Mouse (Mus musculus) T-cell, adult 2 months (primary cell): ENCODE measurements around the gene Hnrnpul1.
A peak's percentile ranks its signal among the peaks of the same experiment; 100 is the strongest.
"Not testable (repeated sequence)": the region's sequence is repeated elsewhere in the genome, so short reads cannot be mapped to it uniquely, and the experiment has no call there.

ENCODE experiments used
- DNase-seq: peaks from one replicate; pipeline ENCODE4 v3.0.0; 2022; ENCODE audit warnings: low spot score

The Hnrnpul1 gene

DNA sequence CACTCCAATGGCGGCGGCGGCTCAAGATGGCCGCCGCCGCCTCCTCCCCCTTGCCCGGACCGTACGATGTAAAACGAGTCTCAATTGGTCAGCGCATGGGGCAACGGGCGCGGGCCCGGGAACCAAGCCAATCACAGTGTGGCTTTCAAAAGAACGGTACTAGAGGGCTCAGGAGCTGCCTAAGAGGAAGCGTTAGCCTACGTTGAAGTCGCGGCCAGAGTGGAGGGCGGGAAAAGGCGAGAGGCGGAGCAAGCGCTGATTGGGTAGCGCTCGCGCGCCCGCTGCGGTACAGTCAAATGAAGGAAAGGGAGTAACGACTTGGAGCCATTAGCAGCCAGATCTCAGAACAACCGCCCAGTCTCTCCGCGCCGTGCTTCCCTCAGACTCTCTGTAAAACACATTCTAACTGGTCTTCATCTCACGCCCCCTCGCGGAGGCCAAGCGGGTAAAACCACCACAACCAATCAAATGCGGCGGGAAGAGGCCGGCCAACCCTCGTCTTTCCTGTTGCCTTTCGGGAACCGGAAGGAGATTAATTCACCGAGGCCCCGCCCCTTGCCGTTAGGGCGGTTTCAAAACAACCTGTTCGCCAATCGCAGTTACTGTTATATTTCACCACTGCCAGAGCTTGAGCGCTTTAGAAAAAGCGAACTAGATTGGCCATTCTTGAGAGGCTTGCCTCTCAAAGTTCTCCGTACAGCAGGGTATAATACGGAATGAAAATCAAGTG is at the start of gene Hnrnpul1:
Hnrnpul1 (minus strand) TSS at position 20 of the 730 bp plus-strand sequence.
- DNase-seq, result peak; percentile 99

DNA sequence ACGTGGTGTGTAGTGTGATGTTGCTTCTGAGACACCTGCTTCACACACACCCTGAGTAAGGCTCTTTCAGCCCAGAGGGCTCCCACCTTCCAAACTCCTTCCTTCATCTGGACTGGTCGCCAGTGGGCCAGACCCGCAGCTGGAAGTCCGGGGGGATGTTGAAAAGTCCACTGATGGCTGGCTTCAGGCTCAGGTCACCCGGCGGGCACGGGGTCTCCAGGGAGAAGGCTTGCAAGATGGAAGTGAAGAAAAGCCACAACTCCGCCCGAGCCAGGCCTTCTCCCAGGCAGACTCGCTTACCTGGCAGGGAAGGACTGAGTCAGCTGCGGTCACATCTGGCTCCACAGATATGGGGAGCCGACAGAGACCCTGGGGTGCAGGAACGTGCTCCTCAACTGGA is 48.9 kb upstream of the Hnrnpul1 start:
- no peak for DNase-seq

DNA sequence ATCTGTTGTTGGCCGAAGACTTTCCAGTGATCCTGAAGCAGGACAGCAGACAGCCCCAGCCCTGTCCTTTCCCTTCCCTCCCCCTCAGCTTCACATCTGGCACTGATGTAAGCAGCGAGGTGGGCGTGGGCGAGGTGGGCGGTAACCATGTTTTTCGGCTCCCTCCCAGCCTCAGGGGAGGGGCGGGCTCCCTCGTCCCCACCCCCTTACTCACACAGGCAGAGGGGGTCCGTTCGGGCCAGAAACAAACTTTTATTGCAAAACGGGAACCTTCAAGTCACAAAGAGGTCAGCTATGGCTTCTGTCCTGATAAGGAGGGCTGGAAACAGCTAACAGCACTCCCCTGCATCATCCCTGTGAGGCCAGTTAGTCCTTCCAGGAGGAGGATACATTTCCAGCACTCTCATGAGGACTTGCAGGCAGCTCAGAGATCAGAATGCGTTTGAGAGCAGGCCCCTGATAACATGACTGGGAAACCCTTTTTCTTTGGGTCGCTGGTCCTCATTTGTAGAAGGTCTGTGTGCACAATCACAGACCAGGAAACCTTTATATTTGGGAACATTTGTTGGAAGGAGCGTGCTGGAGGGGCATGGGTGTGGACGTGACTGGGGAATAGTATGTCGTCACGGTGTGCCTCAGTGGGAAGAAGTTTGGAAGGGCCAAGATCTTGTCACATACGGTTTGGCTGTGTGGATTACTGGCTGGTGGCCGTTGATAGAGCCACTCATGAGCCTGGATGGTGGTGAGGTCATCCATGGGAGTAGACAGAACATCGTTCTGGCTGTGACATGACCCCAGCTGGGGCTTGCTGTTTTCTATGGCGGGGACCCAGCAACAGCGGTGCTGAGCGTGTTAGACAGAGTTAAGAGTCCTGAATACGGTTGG is 47.9 kb upstream of the Hnrnpul1 start:
- DNase-seq, result no peak

DNA sequence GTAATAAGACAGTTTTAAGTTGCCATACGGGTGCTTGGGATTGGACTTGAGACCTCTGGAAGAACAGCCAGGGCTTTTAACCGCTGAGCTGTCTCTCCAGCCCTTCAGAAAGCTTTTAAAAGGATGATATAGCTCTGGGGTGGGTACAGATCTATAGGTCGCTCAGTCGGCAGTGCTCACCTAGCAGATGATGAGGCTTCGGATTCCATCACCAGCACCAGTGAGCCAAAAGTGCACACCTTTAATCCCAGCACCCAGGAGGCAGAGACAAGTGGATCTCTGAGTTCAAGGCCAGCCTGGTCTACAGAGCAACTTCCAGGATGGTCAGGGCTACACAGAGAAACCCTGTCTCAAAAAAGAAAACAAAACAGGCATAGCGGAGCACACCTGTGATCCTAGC is 46.5 kb upstream of the Hnrnpul1 start:
- no peak for DNase-seq

DNA sequence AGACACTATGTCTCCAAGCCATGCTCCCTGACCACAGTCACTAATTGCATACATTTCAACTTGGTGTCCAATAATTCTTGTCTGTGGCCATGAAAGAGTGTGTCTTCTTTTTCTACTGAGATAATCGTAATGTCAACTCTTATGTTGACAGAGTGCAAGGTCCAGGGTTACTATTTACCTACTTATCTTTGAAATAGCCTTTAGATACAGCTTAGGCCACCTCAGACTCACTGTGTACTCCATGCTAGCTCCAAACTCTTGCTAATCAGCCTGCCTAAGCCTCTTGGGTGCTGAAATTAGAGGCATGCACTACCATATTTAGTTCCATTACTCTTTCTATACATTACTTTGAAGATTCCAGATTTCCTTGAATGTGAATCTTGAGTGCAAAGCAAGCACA is 44.8 kb upstream of the Hnrnpul1 start:
- DNase-seq, result no peak

DNA sequence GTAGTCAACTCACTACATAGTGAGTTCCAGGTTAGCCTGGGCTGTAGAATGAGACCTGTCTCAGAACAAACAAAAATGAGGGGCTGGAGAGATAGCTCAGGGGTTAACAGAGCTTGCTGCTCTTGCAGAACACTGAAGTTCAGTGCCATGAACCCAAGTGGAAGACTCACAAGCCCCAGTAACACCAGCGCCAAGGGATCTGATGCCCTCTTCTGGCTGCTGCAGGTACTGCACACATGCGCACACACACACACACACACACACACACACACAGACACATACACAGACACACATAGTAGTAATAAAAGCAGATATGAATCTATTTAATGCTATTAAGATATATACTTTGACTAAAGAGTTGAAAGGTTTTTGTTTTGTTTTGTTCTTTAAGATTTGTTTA is 44.0 kb upstream of the Hnrnpul1 start:
- DNase-seq, result no peak

DNA sequence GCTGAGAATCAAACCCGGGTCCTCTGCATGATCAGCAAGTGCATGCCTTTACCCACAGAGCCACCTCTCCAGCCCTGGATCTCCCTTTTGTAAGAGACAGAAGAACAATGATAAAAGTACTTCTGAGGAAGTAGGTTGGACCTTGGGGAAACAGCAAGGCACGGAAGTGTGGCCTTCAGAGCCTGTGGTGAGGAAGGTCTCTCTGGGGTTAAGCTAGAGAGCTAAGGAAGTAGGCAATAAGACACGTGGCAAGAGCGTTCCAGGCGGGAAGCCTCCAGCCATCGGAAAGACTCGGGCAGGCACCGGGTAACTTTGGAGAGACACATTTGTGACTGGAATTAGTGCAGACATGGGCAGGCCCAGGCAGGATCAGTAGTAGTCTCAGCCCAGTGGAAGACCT is 40.2 kb upstream of the Hnrnpul1 start:
- DNase-seq, result no peak

DNA sequence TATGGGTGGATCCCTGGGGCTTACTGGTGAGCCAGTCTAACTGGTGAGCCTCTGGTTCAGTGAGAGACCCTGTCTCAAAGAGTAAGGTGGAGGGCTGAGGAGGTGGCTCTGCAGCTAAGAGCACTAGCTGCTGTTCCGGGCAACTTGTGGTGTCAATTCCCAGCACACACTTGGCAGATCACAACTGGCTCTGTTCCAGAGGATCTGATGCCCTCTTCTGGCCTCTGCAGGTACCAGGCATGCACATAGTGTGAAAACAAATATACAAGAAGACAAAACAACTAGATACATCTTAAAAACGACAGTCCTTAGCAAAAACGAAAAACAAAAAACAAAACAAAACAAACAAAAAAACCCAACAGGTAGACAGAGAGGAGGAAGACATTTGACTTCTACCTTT is 39.1 kb upstream of the Hnrnpul1 start:
- DNase-seq, result peak; percentile 62

DNA sequence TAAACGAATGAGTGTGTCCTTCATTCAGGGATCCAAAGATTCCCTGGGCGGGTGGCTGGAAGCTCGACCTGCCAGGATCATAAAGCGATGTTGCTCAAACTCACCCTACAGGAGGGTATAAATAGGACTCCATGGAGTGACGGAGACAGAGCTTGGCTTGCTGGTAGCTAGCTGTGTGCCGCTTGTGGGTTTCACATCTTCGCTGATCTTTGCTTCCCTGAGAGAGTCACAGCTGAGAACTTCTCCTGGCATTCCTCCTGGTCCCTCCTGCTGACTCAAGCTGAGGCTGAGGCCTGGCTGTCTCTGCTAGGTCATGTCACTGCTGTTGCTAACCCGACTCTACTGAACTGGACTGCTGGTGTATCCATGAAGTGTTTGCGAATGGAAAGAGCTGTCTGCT is 38.4 kb upstream of the Hnrnpul1 start:
- DNase-seq, result not testable (repeated sequence)

DNA sequence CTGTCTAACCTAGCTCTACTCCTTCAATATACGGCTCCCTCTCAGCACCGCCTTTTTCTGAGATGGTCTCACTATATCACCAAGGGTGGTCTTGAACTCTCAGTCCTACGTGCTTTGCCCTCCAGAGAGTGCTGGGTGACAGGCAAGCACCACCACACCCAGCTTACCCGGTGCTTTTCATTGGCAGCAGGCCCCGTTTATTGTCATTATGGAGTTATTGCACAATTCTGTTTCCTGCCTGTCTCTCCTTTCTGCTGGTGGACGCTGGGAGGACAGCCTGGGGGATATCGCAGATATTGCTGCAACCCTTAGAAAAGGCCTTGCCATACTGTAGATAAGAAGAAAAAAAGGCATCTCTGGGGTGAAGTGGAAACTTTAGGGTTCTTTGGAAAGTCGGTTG is 36.1 kb upstream of the Hnrnpul1 start:
- DNase-seq, result no peak

DNA sequence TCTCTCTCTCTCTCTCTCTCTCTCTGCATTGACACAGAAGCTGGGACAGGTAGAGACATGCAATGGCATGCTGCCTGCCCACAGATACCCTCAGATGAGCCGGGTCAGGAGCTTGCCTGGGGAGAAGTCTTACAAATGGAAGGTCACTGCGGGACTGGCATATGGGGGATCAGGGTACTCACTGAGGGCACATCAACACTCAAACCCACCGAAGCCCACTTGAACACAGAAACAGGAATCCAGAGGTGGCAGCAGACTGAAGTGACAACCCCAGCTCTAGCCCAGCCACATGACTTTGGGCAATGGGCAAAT is 34.5 kb upstream of the Hnrnpul1 start:
- DNase-seq, result no peak

DNA sequence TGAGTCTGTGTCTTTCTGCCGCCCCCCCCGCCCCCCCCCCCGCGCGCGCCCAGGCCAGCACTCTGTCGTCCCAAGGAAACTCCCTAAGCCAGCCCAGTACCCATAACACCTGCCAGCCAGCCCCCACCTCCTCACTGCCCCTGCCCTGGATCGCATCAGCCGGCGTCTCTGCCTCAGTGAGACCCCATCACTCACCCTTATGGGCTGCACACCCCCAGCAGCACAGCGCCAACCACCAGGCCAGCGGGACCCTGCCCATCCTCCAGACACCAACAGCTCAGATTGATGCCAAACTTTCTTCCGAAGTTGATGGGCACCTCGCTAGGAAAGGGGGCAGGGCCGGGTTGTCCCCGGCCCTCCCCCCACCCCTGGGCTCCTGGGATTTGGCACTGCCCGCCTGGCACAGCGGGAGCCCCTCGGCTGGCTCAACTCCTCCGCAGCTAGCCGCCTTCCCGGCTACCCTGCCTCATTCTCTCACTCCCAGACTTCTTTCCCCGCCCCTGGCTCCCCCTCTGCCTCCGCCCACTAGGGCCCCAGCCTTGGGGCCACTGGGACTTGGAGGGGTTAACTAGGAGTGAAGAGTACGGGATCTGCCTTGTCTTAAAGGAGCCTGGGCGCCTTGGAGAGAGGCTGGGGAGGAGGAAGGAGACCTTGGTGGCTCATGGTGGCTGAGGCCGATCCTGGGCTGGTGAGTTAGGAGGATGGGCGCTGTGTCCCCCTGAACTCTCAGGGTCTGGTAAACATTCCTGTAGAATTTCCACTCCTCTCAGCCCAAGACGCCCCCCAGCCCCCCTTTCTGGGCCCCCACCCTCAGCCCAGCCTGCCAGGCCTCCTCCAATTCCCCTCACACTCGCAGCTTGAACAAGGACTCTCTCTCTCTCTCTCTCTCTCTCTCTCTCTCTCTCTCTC is 33.9 kb upstream of the Hnrnpul1 start, which contains the start of gene Axl:
Axl (minus strand) TSS at position 486 of the 909 bp plus-strand sequence.
- no peak for DNase-seq

DNA sequence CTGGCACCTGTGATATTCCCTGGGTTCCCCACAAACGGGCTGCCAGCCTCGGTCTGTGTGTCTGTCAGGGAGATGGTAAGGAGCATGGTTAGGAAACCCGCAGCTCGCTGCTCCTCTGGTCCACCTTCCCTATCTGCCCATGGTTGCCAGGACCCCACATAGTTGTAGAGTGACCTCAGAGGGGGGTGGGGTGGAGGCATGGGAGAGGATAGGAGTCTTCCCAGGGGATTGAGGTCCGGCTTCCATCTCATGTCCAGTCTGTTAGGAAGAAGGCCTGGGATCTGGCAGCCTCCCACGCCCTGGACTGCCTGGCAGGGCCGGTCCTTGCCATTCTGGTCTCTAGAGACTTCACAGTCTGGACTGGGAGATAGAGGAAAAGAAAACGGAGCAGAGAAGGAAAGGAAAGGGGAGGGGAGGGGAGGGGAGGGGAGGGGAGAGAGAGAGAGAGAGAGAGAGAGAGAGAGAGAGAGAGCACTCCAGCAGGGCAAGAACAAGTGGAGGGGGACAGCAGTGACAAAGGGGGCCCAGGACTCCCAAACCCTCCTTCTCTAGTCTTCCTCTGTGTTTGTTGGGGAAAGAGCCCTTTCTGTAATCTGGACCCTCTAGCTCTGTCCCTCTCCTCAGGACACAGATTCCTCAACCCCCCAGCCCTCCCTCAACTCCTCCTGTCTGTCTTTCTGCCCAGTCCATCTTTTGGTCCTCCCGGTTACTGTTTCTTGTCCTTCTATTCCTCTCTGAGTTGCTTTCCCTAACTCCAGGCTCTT is 33.1 kb upstream of the Hnrnpul1 start:
- no peak for DNase-seq

DNA sequence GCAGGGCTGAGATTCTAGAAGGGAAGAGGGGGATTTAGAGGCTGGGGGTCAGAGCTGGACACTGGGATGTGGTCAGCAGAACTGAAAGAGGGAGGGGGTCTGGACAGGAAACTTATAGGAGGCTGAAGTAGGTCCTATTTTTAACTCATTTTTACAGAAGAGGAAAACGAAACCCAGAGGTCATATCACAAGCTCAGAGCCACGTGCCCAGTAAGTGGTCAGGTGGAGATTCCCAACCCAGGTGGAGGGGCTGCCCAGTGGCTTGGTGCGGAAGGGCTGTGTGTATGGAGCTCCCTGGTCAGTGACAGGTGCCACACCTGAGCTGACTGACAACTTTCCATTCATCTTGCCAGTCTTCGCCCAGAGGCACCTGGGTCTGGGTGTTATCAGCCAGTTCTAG is 32.4 kb upstream of the Hnrnpul1 start:
- no peak for DNase-seq

DNA sequence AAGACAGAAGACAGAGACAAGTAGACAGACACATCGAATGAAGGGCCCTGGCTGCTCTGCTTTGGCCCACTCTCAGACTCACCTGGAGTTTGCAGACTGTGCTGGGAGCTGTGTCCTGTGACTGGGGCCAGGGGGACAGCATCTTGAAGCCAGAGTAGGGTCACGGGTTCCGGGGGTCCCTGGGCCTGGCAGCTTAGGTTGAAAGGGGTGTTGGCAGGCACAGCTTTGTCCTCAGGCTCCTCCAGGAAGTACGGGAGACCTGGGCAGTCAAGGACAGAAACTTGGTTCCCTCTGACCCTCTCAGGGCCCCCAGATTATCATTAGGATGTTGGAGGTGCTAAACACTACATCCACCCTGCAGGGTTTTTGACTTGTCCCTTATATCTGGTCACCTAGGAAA is 31.2 kb upstream of the Hnrnpul1 start:
- DNase-seq, result no peak

DNA sequence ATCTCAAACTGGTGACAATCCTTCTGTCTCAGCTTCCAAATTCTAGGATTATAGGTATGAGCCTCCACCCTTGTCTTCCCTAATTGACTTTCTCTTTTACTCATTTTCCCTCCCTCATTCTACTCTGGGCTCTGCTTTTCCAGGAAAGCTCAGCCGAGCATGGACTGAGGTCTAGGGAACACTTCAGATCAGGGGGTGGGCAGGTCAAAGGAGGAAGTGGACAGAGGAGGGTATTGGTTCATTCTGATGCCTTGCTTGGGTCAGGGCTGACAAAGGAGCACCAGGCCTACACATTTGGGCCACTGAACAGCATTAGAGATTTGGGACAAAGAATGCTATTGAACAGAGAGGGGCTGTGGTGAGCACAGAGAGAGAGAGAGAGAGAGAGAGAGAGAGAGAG is 30.3 kb upstream of the Hnrnpul1 start:
- DNase-seq, result no peak

DNA sequence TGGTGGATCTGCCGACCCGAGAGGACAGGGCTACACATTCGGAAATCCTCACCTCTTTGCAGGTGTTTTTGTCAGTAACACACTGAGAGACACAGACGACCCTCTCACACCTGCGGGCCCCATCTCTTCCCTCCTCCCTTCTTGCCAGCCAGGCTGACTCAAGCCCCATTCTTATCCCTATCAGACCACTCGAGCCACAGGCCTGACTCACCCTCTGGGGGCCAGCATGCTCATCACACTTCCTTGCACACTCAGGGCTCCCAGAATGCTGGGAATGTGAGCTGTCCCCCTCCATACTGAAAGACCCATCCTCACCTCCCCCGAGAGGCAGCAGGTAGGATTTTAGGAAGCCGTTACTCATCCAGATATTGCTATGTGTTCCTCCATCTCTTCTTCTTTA is 29.2 kb upstream of the Hnrnpul1 start:
- no peak for DNase-seq

DNA sequence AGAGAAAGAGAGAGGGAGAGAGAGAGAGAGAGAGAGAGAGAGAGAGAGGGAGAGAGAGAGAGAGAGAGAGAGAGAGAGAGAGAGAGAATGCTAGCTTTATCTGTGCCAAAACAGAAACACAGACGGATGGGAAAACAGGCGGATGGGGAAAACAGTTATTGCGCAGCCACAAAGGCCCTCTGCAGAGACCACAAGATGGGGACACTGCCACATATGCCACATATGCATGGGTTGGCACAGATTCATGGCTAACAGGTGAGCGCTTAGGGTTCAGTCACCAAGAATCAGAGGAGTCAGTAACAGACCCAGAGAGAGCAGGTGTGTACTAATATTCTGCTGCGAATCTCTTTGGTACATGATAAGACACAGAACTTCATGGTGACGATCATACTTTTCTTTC is 28.2 kb upstream of the Hnrnpul1 start:
- no peak for DNase-seq

DNA sequence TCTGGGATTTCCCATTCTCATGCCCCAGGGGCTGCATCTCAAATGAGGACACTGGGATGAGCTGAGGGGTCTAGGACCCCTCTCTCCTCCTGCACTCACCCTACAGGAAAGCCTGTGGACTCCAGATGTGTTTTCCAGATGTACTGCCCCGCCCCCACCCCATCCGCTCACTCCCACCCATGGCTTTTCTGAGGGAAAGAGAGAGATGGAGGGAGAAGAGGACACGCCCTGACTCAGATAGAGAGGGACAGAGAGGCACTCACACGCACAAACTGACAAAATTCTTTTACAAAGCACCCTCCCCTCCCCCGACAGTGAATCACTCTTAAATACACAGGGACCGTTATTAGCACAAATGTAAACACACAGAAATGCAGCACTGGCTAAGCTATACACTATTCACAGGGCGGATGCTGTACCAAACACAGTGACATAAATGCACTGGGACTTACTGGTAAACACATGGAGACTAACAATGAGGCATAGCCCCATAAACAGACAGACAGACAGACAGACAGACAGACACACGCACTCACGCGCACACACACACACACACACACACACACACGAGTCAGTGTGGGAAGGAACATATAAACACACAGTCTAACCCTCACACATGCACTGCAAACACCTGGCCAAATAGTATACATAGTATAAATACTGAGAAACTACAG is 27.5 kb upstream of the Hnrnpul1 start:
- peak; percentile 26 for DNase-seq

DNA sequence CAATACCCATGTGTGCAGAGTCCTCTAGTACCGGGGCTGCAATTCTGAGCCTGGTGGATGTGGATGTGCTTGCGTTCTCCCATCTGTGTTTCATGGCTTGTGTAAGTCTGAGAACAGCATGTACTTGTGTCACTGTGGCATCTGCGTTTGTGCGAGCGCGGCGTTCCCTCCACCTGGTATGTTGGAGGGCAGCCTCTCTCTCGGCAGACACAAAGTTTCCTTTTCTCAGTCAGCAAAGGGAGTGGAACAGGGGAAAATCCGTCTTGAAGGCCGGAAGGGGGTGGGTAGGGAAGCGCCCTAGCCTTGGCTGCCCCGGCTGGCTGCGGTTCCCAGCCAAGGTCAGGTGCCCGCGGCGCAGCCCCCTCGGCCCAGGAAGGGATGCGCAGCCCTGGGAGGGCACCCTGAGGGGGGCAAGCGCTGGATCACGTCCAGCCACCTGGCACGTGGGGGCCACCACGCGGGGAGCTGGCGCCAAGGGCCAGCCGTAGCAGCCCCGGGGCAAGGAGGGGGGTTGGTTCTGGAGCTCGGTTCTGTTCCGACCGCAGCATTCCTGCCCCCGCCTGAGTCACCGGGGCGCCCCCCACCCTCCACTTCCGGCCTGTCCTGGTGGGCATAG is 26.9 kb upstream of the Hnrnpul1 start:
- DNase-seq, result peak; percentile 35

DNA sequence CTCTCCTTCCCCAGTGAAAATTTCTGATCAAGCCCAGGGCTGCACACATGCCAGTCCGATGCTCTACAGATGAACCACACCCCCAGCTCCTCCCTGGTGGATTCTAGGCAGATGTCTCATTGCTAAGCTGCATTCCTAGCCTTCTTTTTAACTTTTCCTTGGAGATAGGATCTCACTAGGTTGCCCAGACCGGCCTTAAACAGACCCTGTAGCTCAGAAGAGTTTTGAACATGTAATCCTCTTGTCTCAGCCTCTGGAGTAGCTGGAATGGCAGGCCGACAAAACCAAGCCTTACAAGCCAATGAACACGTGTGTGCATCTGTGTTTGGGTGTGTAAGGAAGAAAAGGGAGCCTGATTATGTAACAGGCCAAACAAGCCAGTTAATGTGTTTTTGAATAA is 26.2 kb upstream of the Hnrnpul1 start:
- no peak for DNase-seq
